Mouse (Mus musculus): ENCODE results near the gene Saa4. TPM values are rescaled to one million over a fixed set of nuclear protein-coding genes. Genes with fewer than 3 reads are reported as not detected.
"Not testable (repeated sequence)": the region's sequence is repeated elsewhere in the genome, so short reads cannot be mapped to it uniquely, and the experiment has no call there.

Saa4 gene
- polyA plus RNA-seq, 1 experiment: not detected

DNA sequence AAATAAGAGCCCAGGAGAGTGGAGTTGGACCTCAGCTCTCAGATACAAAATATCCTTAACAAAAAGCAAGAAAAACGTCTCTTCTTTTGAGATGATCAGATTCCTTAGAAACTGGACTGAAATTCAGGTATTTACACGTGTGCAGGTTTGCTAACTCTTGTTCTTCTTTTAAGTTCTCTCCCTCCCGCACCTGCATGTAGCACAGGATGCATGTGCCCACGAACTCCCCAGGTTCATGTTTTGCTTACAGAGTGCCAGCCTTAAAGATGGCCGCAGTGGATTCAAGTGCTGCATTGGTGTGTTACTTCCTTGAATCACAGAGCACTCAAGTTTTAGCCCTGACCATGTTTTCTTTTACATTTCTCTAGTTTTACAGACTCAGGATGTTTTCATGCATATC lies 45.6 kb downstream of the Saa4 start:
- H3ac ChIP-seq (ENCODE audit: control insufficient read depth, insufficient read length, low read depth): no peak overlapping the region
- no peak overlapping the region for H3K4me3 ChIP-seq (ENCODE audit: insufficient read depth, poor library complexity, severe bottlenecking)
- H3K79me3 ChIP-seq (ENCODE audit: low read depth): no peaks in the 10 kb centered on the region
- TF ChIP-seq MAX (IDR thresholded peaks at IDR 0.05) (no peak), FOSL1 (IDR thresholded peaks at IDR 0.05; ENCODE audit: insufficient read depth, low read length, poor library complexity, severe bottlenecking) (no peak), CTCF (IDR thresholded peaks at IDR 0.05; ENCODE audit: control insufficient read depth, insufficient read depth, insufficient read length) (no peak), MYOD1 (IDR thresholded peaks at IDR 0.05; ENCODE audit: control insufficient read depth, insufficient read length, low read depth) (no peak)
- no peaks in the 10 kb centered on the region for H3K79me2 ChIP-seq (ENCODE audit: control insufficient read depth, insufficient read depth)
- peaks cover 11% of the 10 kb centered on the region for H3K36me3 ChIP-seq (ENCODE audit: control insufficient read depth, insufficient read depth)
- no peaks in the 10 kb centered on the region for H3K27me3 ChIP-seq (ENCODE audit: control insufficient read depth, insufficient read depth, insufficient read length)

DNA sequence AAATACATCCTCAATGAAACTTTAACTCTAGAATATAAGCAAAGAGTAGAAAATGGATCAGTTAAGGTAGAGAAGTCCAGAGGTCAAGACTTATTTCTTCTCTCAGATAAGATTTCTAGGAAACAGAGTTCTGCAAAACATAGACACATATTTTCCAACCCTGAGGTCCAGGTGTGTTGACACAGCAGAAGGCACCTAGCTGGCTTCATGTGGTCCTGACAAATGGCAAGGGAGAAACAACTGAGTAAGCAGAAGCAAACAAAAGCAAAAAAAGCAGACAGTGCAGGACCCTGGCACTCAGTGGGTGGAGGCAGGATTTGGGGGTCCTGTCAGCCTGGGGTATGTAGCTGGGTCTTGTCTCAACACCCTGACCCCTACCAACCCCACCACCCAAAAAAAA lies 51.7 kb downstream of the Saa4 start:
- Histone ChIP-seq H3ac (ENCODE audit: control insufficient read depth, insufficient read length, low read depth) (no peak overlapping the region), H3K36me3 (ENCODE audit: control insufficient read depth, insufficient read depth) (no peaks in the 10 kb centered on the region), H3K79me2 (ENCODE audit: control insufficient read depth, insufficient read depth) (no peaks in the 10 kb centered on the region), H3K27me3 (ENCODE audit: control insufficient read depth, insufficient read depth, insufficient read length) (no peaks in the 10 kb centered on the region), H3K79me3 (ENCODE audit: low read depth) (no peaks in the 10 kb centered on the region), H3K4me3 (ENCODE audit: insufficient read depth, poor library complexity, severe bottlenecking) (no peak overlapping the region)
- TF ChIP-seq MAX (IDR thresholded peaks at IDR 0.05): no peak
- no peak for TF ChIP-seq FOSL1 (IDR thresholded peaks at IDR 0.05; ENCODE audit: insufficient read depth, low read length, poor library complexity, severe bottlenecking)
- no peak for TF ChIP-seq CTCF (IDR thresholded peaks at IDR 0.05; ENCODE audit: control insufficient read depth, insufficient read depth, insufficient read length)
- TF ChIP-seq MYOG (IDR thresholded peaks at IDR 0.05; ENCODE audit: control insufficient read depth, extremely low read depth, insufficient read length): no peak
- no peak for TF ChIP-seq USF1 (IDR thresholded peaks at IDR 0.05; ENCODE audit: low read depth)
- no peak for TF ChIP-seq CEBPB (IDR thresholded peaks at IDR 0.05; ENCODE audit: low read depth)
- no peak for TF ChIP-seq MYOD1 (IDR thresholded peaks at IDR 0.05; ENCODE audit: control insufficient read depth, insufficient read length, low read depth)

- not testable (repeated sequence) for H3K4me3 ChIP-seq (ENCODE audit: insufficient read depth, poor library complexity, severe bottlenecking); H3K27me3 ChIP-seq (ENCODE audit: control insufficient read depth, insufficient read depth, insufficient read length); H3K79me2 ChIP-seq (ENCODE audit: control insufficient read depth, insufficient read depth); H3K36me3 ChIP-seq (ENCODE audit: control insufficient read depth, insufficient read depth); H3K79me3 ChIP-seq (ENCODE audit: low read depth); H3ac ChIP-seq (ENCODE audit: control insufficient read depth, insufficient read length, low read depth)
Observed at GRCm38 (mm10) chr7:46679044-46679443, 53.4 kb downstream of the Saa4 start.

DNA sequence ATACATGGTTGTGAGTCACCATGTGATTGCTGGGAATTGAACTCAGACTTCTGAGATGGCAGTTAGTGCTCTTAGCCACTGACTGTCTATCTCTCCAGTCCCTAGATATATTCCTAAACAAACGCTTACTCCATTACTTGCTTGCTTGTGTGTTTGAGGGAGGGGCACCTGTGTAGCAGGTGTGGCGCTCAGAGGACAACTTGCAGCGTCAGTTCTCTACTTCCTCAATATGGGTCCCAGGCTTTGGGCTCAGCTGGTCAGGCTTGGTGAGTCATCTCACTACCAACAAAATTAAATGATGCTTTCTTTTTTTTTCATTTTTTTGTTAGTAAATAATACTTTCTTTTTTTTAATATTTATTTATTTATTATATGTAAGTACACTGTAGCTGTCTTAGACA lies 54.0 kb downstream of the Saa4 start:
- Histone ChIP-seq H3K79me3 (ENCODE audit: low read depth) (no peaks in the 10 kb centered on the region), H3K79me2 (ENCODE audit: control insufficient read depth, insufficient read depth) (no peaks in the 10 kb centered on the region), H3ac (ENCODE audit: control insufficient read depth, insufficient read length, low read depth) (no peak overlapping the region), H3K27me3 (ENCODE audit: control insufficient read depth, insufficient read depth, insufficient read length) (no peaks in the 10 kb centered on the region), H3K36me3 (ENCODE audit: control insufficient read depth, insufficient read depth) (no peaks in the 10 kb centered on the region), H3K4me3 (ENCODE audit: insufficient read depth, poor library complexity, severe bottlenecking) (no peak overlapping the region)
- TF ChIP-seq CTCF (IDR thresholded peaks at IDR 0.05; ENCODE audit: control insufficient read depth, insufficient read depth, insufficient read length) (no peak), MAX (IDR thresholded peaks at IDR 0.05) (no peak), USF1 (IDR thresholded peaks at IDR 0.05; ENCODE audit: low read depth) (no peak), CEBPB (IDR thresholded peaks at IDR 0.05; ENCODE audit: low read depth) (no peak), MYOD1 (IDR thresholded peaks at IDR 0.05; ENCODE audit: control insufficient read depth, insufficient read length, low read depth) (no peak), MYOG (IDR thresholded peaks at IDR 0.05; ENCODE audit: control insufficient read depth, extremely low read depth, insufficient read length) (no peak), FOSL1 (IDR thresholded peaks at IDR 0.05; ENCODE audit: insufficient read depth, low read length, poor library complexity, severe bottlenecking) (no peak)

Other genes with a start within 250 kb of the Saa4 start
- 8.6 TPM for gene Sergef, start 92.8 kb downstream of the Saa4 start, polyA plus RNA-seq (2012; fragmentation: generic; extraction: Trizol)
- gene Tph1, start 60.1 kb downstream of the Saa4 start, polyA plus RNA-seq (2012; fragmentation: generic; extraction: Trizol): 0.18 TPM
- gene Saal1, start 21.9 kb downstream of the Saa4 start, polyA plus RNA-seq (2012; fragmentation: generic; extraction: Trizol): 17.7 TPM
- 0.34 TPM for gene Saa3, start 16.9 kb downstream of the Saa4 start, polyA plus RNA-seq (2012; fragmentation: generic; extraction: Trizol)
- gene Saa1, start 10.4 kb upstream of the Saa4 start, polyA plus RNA-seq (2012; fragmentation: generic; extraction: Trizol): not detected
- 0.04 TPM for gene Saa2, start 19.2 kb upstream of the Saa4 start, polyA plus RNA-seq (2012; fragmentation: generic; extraction: Trizol)
- gene Hps5, start 63.5 kb upstream of the Saa4 start, polyA plus RNA-seq (2012; fragmentation: generic; extraction: Trizol): 8.3 TPM
- gene Gtf2h1, start 63.5 kb upstream of the Saa4 start, polyA plus RNA-seq (2012; fragmentation: generic; extraction: Trizol): 19.9 TPM
- gene Ldha, start 108.9 kb upstream of the Saa4 start, polyA plus RNA-seq (2012; fragmentation: generic; extraction: Trizol): 2,062 TPM
- gene Ldhc, start 128.6 kb upstream of the Saa4 start, polyA plus RNA-seq (2012; fragmentation: generic; extraction: Trizol): not detected
- 70.8 TPM for gene Tsg101, start 187.4 kb upstream of the Saa4 start, polyA plus RNA-seq (2012; fragmentation: generic; extraction: Trizol)
- 5.0 TPM for gene Uevld, start 225.9 kb upstream of the Saa4 start, polyA plus RNA-seq (2012; fragmentation: generic; extraction: Trizol)

Data from C2C12 (cell line).